Mouse (Mus musculus) intestine, embryonic 16.5 days (tissue): ENCODE measurements around the gene Gdpd2. TPM values are rescaled to one million over a fixed set of nuclear protein-coding genes. Genes with fewer than 3 reads are reported as not detected.

Experiments used
- ATAC-seq: fragments of 200-750 bp; cut with Nextera tagmentation; 2 replicates; pipeline ENCODE4 v1.8.0; 2017; ENCODE audit warnings: moderate TSS enrichment, moderate library complexity
- H3K27ac ChIP-seq: fragments of 300-500 bp; sonication (generic); 2 replicates; pipeline ENCODE4 v1.5.1; 2014; ENCODE audit warnings: mild to moderate bottlenecking, low read length
- H3K27me3 ChIP-seq: fragments of 300-500 bp; sonication (generic); replicated peaks from 2 replicates; pipeline ENCODE4 v1.6.1; 2014; ENCODE audit warnings: low read length, control low read depth, mixed read lengths; ENCODE audit not compliant: control insufficient read depth, insufficient read depth
- H3K36me3 ChIP-seq: fragments of 300-500 bp; sonication (generic); 2 replicates; pipeline ENCODE4 v1.6.1; 2014; ENCODE audit warnings: low read length, control low read depth; ENCODE audit not compliant: control insufficient read depth, insufficient read depth
- H3K4me1 ChIP-seq: fragments of 300-500 bp; sonication (generic); 2 replicates; pipeline ENCODE4 v1.6.1; 2014; ENCODE audit warnings: low read length, control low read depth, mixed read lengths; ENCODE audit not compliant: control insufficient read depth, insufficient read depth
- H3K4me2 ChIP-seq: fragments of 300-500 bp; sonication (generic); 2 replicates; pipeline ENCODE4 v1.6.1; 2014; ENCODE audit warnings: low read depth, low read length, control low read depth
- H3K4me3 ChIP-seq: fragments of 300-500 bp; sonication (generic); 2 replicates; pipeline ENCODE4 v1.5.1; 2014; ENCODE audit warnings: mild to moderate bottlenecking, low read length
- H3K9ac ChIP-seq: fragments of 300-500 bp; sonication (generic); 2 replicates; pipeline ENCODE4 v1.6.1; 2014; ENCODE audit warnings: low read depth, low read length
- H3K9me3 ChIP-seq: fragments of 300-500 bp; sonication (generic); 2 replicates; pipeline ENCODE4 v1.6.1; 2016; ENCODE audit warnings: low read length, control low read depth; ENCODE audit not compliant: control insufficient read depth
- WGBS: fragments of 180-500 bp; shearing (Covaris S2); extraction: QIAGEN DNeasy Blood & Tissue Kit; methylation state at CpG from one replicate; pipeline ENCODE4 v1.1.7; 2014; 5-methylcytosine and 5-hydroxymethylcytosine counted together
- polyA plus RNA-seq: library from polyadenylated mRNA; unstranded; fragments of >200 nt; fragmentation: Nextera tagmentation; extraction: Ambion mirVana; gene quantifications from 2 replicates; pipeline ENCODE4 v1.2.1, GENCODE M21; 2015

Gene Gdpd2
- polyA plus RNA-seq, 1 experiment from 2014 or later = 1.5 TPM

GRCm38 (mm10) chrX:100734359-100734758 lies 4.7 kb downstream of the Gdpd2 start:
- Histone ChIP-seq H3K9me3 (no peaks in the 10 kb centered on the region), H3K27ac (no peak overlapping the region), H3K4me2 (no peak overlapping the region), H3K4me1 (peaks cover 4% of the 10 kb centered on the region; the same call in 1 of the 2 replicates), H3K9ac (no peak overlapping the region), H3K36me3 (no peaks in the 10 kb centered on the region), H3K27me3 (0 out of 2 replicates have a peak, but pooled peaks cover 7% of the 10 kb centered on the region), H3K4me3 (no peak overlapping the region)
- 66% methylated on average over 7 of the region's 7 CpGs for WGBS
- peak; percentile 55; the same call in 1 of the 2 replicates for ATAC-seq

- Histone ChIP-seq H3K27me3 (0 out of 2 replicates have a peak, but pooled peaks cover 3% of the 10 kb centered on the region), H3K9me3 (no peaks in the 10 kb centered on the region), H3K4me2 (peak overlapping the region; percentile 52), H3K4me3 (peak overlapping the region; percentile 35; the same call in 1 of the 2 replicates), H3K36me3 (no peaks in the 10 kb centered on the region), H3K9ac (no peak overlapping the region), H3K27ac (no peak overlapping the region), H3K4me1 (no peaks in the 10 kb centered on the region)
- 23% methylated on average over 14 of the region's 14 CpGs for WGBS
- peak; percentile 70 for ATAC-seq
Measured at GRCm38 (mm10) chrX:100738918-100739317, 9.2 kb downstream of the Gdpd2 start.

- H3K4me1 ChIP-seq = no peaks in the 10 kb centered on the region
- H3K9ac ChIP-seq = peak overlapping the region; percentile 10; the same call in 1 of the 2 replicates
- WGBS = 20% methylated on average over 10 of the region's 10 CpGs
- H3K9me3 ChIP-seq = no peaks in the 10 kb centered on the region
- H3K27me3 ChIP-seq = 0 out of 2 replicates have a peak, but pooled peaks cover 3% of the 10 kb centered on the region
- H3K4me2 ChIP-seq = peak overlapping the region; percentile 52
- peak; percentile 64 for ATAC-seq
- peak overlapping the region; percentile 35 for H3K4me3 ChIP-seq
- H3K36me3 ChIP-seq = no peaks in the 10 kb centered on the region
- H3K27ac ChIP-seq = no peak overlapping the region
Measured at GRCm38 (mm10) chrX:100739443-100739842, 9.8 kb downstream of the Gdpd2 start.

GRCm38 (mm10) chrX:100740785-100741184 lies 11.1 kb downstream of the Gdpd2 start:
- Histone ChIP-seq H3K9me3 (no peaks in the 10 kb centered on the region), H3K4me2 (no peak overlapping the region), H3K9ac (no peak overlapping the region), H3K27ac (no peak overlapping the region), H3K4me1 (no peaks in the 10 kb centered on the region), H3K36me3 (no peaks in the 10 kb centered on the region), H3K4me3 (no peak overlapping the region), H3K27me3 (0 out of 2 replicates have a peak, but pooled peaks cover 3% of the 10 kb centered on the region)
- ATAC-seq = no peak
- 50% methylated on average over 6 of the region's 6 CpGs for WGBS

- WGBS = 14% methylated on average over 10 of the region's 10 CpGs
- no peaks in the 10 kb centered on the region for H3K4me1 ChIP-seq
- H3K36me3 ChIP-seq = no peaks in the 10 kb centered on the region
- H3K9ac ChIP-seq = no peak overlapping the region
- H3K9me3 ChIP-seq = no peaks in the 10 kb centered on the region
- no peak for ATAC-seq
- H3K4me2 ChIP-seq = no peak overlapping the region
- H3K4me3 ChIP-seq = no peak overlapping the region
- H3K27me3 ChIP-seq = 0 out of 2 replicates have a peak, but pooled peaks cover 3% of the 10 kb centered on the region
- no peak overlapping the region for H3K27ac ChIP-seq
Measured at GRCm38 (mm10) chrX:100741940-100742339, 12.3 kb downstream of the Gdpd2 start.

DNA sequence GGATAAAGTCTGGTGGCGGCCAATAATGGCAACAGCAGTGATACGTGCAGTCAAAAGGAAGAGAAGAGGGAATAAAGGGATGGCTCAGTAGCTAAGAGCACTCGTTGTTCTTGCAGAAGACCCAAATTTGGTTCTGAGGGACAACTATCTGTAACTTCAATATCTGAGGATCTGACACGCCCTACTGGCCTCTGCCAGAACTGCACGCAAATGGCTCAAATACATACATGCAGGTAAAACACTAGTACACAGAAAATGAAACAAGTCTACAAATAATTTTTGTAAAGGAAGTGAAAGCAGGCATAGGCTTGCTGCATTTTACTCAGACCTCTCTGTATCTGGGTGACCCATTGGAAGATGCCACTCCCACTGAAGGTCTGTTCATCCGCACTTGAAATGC lies 36.2 kb downstream of the Gdpd2 start:
- peaks cover 11% of the 10 kb centered on the region for H3K27me3 ChIP-seq

GRCm38 (mm10) chrX:100767181-100767884 lies 37.7 kb downstream of the Gdpd2 start, which contains the start of gene Dlg3:
TSS of gene Dlg3 (plus strand) at chrX:100767722.
- no peak within 1 kb of the TSS for H3K27ac ChIP-seq
- 16% methylated on average over 26 of the region's 26 CpGs for WGBS
- H3K9ac ChIP-seq = peak within 1 kb of the TSS; percentile 40; the same call in 1 of the 2 replicates
- H3K27me3 ChIP-seq = peaks cover 11% of the 10 kb centered on the region
- ATAC-seq = peak; percentile 70
- H3K4me2 ChIP-seq = peak within 1 kb of the TSS; percentile 68
- no peaks in the 10 kb centered on the region for H3K36me3 ChIP-seq
- H3K9me3 ChIP-seq = no peaks in the 10 kb centered on the region
- peak within 1 kb of the TSS; percentile 44 for H3K4me3 ChIP-seq
- peaks cover 4% of the 10 kb centered on the region; the same call in 1 of the 2 replicates for H3K4me1 ChIP-seq

More for the DNA sequence above, 36.2 kb downstream of the Gdpd2 start:
- ATAC-seq = no peak
- no peak overlapping the region for H3K4me2 ChIP-seq
- H3K36me3 ChIP-seq = no peaks in the 10 kb centered on the region
- peaks cover 4% of the 10 kb centered on the region; the same call in 1 of the 2 replicates for H3K4me1 ChIP-seq
- H3K27ac ChIP-seq = no peak overlapping the region
- no peak overlapping the region for H3K4me3 ChIP-seq
- WGBS = 76% methylated on average over 6 of the region's 6 CpGs
- H3K9ac ChIP-seq = no peak overlapping the region
- no peaks in the 10 kb centered on the region for H3K9me3 ChIP-seq

DNA sequence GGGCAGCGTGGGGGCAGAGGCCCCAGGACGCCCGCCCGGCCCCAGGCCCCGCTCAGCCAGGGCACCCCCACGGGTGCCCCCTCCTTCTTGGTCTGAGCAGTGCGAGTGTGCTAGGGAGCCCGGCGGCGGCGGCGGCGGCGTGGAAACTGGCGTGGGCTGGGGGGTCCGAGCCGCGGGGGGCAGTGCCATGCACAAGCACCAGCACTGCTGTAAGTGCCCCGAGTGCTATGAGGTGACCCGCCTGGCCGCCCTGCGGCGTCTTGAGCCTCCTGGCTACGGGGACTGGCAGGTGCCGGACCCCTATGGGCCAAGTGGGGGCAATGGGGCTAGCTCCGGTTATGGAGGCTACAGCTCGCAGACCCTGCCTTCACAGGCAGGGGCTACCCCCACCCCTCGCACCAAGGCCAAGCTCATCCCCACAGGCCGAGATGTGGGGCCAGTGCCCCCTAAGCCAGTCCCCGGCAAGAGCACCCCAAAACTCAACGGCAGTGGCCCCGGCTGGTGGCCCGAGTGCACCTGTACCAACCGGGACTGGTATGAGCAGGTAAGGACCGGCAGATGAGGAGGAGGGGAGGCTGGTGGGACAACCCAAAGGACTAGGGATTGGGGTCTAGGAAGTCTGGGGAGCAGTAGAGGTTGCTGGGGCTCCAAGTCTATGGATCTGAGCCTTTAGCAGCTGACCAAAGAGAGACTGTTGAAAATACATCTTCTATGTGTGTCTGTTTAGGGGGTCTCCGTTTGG lies 38.4 kb downstream of the Gdpd2 start:
- 0 out of 2 replicates have a peak, but pooled peaks have one; percentile 26 for ATAC-seq
- Histone ChIP-seq H3K4me3 (peak overlapping the region; percentile 44), H3K9ac (peak overlapping the region; percentile 40; the same call in 1 of the 2 replicates), H3K9me3 (no peaks in the 10 kb centered on the region), H3K27ac (no peak overlapping the region), H3K4me1 (peaks cover 4% of the 10 kb centered on the region; the same call in 1 of the 2 replicates), H3K36me3 (no peaks in the 10 kb centered on the region), H3K4me2 (peak overlapping the region; percentile 68), H3K27me3 (peaks cover 11% of the 10 kb centered on the region)
- WGBS = 33% methylated on average over 19 of the region's 36 CpGs

GRCm38 (mm10) chrX:100769281-100769680 lies 39.6 kb downstream of the Gdpd2 start:
- Histone ChIP-seq H3K36me3 (no peaks in the 10 kb centered on the region), H3K27me3 (peaks cover 11% of the 10 kb centered on the region), H3K4me1 (peaks cover 4% of the 10 kb centered on the region; the same call in 1 of the 2 replicates), H3K9me3 (no peaks in the 10 kb centered on the region), H3K4me2 (no peak overlapping the region), H3K9ac (no peak overlapping the region), H3K4me3 (no peak overlapping the region), H3K27ac (no peak overlapping the region)
- no peak for ATAC-seq
- whole genome bisulfite sequencing = 82% methylated on average over 5 of the region's 5 CpGs
